Mouse (Mus musculus) naive thymus-derived CD4-positive, alpha-beta T cell, adult 2 months (primary cell): ENCODE measurements around the gene Gsdme.

Source experiments
- DNase-seq: peaks from one replicate; pipeline ENCODE4 v3.0.0-alpha.2; 2011; ENCODE audit warnings: low read depth

Gsdme gene

DNA sequence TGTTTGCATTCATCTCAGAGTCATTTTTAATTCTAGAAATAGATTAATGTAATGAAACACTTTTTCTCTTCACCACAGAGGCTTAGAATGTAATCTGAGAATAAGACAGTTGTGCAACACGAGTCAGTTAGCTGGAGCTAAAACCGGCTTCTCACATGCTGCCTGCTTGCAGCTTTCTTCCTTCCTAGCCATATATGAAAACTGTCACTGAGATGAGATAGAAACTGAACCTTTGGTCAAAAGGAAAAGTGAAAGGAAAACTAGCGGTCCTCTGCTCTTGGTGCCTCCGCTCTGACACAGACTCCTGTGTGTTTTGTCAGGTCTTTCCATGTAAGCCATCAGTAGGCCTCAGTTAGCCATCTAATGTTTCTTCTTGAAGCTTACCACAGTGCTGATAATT, 75.7 kb downstream of the Gsdme start:
- DNase-seq = peak; percentile 32

DNA sequence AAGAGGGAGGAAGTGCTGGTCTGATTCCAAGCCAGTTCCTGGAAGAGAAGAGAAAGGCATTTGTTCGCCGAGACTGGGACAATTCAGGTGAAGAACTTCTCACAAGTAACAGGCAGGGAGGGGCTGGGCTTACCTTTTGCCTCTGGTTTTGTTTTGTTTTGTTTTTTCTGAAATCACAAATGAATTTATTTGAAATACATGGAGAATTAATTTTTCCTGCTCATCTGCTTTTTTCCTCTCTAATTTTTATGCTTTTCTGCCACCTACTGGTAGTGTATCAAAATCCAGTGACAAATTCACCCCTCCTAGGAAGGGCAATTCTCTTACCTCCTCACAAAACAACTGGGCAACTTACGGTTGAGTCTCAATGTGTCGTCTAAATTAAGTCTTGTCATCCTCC, 83.5 kb downstream of the Gsdme start:
- DNase-seq = peak; percentile 49

GRCm38 (mm10) chr6:50175736-50176135, 87.9 kb downstream of the Gsdme start:
- no peak for DNase-seq

GRCm38 (mm10) chr6:50169771-50170170, 93.9 kb downstream of the Gsdme start:
- no peak for DNase-seq

DNA sequence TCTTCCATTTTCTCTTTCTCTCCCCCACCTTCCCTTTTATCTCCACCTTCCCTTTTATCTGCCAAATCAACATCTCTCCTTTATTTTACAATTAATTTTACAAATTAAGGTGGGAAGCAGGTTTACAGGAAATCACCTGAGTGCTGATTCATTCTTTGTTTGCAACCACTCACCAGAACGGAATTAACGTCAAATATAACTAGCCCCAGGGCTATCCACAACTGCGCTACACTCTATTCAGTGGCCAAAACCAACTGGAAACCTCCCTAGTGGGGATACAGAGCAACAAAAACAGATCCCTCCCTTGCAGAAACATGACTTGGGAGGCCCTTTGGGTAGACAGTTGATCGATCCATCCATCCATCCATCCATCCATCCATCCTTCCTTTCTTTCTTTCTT, 94.8 kb downstream of the Gsdme start:
- no peak for DNase-seq

GRCm38 (mm10) chr6:50163013-50163412, 100.6 kb downstream of the Gsdme start:
- DNase-seq = no peak

DNA sequence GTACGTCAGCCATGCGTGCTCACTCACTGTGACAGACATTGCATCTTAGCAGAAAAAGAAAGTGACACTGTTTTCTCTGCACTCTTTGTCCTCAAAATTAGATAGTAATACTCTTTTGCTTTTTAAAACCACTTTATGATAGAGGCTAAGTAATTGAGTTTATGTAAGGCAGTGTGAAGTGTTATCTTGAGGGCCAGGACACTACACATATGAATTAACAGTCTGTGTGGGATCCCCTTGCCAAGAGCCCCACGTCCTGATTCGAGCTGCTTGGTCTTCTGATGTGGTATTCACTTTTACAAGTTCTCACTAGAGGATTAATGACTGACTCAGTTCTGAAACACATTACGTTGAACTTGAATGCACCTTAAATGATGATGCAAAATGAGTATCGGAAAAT, 103.8 kb downstream of the Gsdme start:
- DNase-seq = no peak

DNA sequence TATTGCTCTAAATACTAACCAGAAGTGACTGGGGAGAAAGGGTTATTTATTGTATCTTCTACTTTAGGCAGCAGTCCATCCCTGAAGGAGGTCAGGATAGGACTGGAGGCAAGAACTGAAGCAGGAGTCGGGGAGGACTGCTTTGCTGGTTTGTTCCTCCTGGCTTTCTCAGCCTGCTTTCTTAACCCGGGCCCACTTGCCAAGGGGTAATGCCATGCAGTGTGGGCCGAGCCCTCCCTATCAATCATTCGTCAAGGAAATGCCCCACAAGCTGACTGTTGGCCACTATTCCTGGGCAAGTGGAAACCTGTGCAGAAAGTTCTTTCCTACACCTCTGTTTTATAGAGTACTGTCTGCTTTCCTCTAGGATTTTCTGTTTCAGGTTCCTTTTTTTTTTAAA, 114.3 kb downstream of the Gsdme start:
- DNase-seq = no peak

DNA sequence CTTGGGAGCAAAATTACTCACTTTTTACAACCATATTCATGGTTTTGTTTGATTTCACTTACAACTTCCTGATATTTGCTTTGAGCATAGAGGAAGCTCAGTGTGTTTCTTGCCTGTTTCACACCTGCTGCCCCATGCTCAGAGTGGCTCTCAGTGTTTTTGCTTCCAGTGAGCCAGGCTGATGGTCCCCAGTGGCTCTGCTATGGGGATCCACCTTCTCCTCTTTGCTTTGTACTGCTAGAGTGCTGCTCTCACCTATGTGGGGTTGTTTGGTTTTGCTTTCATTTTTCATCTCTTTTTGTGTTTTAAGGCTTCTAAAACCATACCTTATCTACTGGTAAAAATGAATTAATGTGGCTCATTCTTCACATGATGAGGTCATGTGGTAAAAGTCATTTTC, 117.5 kb downstream of the Gsdme start:
- peak; percentile 37 for DNase-seq

DNA sequence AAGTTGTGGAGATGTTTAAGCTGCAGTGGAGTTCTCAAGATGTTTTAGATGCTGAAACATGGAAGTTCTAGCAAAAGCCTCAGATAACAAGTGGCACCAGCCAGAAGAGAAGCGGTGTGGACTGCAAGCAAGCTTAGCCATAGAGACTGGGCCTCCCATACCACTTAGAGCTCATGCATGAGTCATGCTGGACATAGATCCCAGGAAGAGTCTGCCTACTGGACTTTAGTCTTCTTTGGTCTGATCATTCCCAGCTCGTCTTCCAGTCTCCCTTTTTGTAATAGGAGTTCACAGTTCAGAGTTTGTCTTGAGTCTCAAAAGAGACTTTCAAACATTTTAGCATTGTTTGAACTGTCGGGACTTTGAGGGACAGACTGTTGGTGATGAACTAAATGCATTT, 124.1 kb downstream of the Gsdme start:
- no peak for DNase-seq
